Mouse (Mus musculus) c-Kit-positive CD71-positive TER-119-positive erythroid progenitor cells, embryonic 14.5 days (primary cell): ENCODE data around the gene Slc25a29.

Experiments used
- DNase-seq: peaks from one replicate; pipeline ENCODE4 v3.0.0-alpha.2; 2013; ENCODE audit warnings: low spot score

Slc25a29 gene

DNA sequence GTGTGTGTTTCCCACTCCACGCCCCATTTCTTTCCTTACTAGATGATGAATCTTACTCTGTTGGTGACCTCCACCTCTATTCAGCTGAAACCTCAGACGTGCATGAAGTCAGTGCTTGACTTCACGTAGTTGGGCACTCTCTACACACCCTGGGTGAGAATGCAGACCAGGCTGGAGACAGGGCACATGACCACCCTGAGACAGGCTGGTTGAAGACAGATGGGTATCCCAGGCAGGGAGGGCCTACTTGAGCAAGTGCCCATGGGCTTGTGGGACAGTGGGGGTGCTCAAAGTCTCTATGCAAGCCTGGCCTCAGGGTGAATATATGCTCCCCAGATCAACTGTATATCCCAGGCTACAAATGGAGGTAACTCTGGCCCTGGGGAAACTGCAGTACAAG, 1.3 kb downstream of the Slc25a29 start:
- no peak for DNase-seq

- no peak for DNase-seq
These were observed 2.3 kb downstream of the Slc25a29 start for GRCm38 (mm10) chr12:108833408-108833807.

DNA sequence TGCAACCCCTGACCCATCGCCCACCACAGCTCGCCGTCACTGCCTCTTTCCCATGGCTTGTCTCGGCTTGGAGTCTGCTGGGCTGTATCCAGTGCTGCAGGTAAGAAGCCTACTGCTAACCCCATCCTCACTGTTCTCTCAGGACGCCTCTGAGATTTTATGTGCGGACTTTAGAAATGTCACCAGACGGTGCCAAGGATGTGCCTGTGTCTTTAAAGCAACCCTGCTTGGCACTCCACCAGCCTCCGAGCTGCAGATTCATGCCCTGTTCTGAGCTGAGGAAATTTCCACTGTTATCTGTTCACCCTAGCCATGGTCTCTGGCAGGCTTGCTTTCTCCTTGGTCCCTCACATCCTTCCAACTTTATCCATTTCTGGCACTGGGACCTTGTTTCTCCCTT, 2.8 kb downstream of the Slc25a29 start:
- DNase-seq, result no peak

- DNase-seq, result no peak
These were observed 3.6 kb downstream of the Slc25a29 start for GRCm38 (mm10) chr12:108831966-108832643.

GRCm38 (mm10) chr12:108830358-108830757, 5.3 kb downstream of the Slc25a29 start:
- no peak for DNase-seq

DNA sequence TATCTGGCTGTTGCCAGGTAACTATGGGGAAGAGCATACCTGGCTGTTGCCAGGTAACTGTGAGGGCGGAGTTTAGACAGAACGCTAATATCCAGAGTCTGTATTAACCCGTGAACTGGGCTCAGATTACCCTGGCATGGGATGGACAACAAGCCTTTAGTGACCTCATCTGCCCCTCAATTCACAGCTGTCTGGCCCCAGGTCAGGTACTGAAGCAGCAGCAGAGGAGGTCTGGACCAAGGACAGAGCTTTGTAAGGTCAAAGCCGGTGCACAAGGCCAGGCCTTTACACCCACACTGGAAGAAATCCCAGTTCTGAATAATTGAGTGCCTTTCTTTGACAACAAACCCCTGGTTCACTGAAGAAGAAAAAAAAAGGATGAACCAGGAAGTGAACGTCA, 6.0 kb downstream of the Slc25a29 start:
- DNase-seq, result no peak

GRCm38 (mm10) chr12:108827641-108828040, 8.0 kb downstream of the Slc25a29 start:
- no peak for DNase-seq

GRCm38 (mm10) chr12:108826958-108827535, 8.6 kb downstream of the Slc25a29 start:
- no peak for DNase-seq

DNA sequence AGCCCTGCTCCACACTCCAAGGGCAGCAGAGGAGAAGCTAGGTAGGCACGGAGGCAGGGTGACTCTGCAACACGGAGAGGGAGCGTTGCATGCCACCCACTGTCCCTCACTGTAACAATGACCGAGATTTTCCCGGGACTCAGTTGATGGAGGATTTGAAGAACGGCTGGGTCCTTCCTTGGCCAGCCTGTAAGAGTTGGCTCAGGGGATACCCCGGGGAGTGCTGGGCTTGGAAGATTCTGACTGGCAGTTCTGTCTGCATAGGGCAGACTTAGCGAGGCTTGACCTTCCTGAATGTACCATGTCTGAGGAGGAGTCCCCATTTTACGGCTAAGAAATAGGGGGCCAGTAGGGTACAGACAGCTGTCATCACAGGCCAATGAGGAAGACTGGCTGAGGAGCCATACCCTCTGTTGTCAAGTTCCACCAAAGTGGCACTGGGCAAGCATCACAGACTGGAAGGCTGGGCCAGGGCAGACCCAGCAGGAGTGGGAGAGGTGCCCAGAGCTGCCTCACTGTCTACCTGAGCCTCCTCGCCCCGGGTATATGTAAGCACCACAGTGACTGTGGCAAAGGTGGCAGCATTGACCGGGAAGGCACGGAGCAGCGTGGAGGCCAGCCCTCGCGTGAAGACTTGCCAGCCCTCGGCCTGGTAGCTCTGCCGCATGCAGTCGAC, 9.3 kb downstream of the Slc25a29 start:
- DNase-seq, result no peak

GRCm38 (mm10) chr12:108825561-108826224, 10.0 kb downstream of the Slc25a29 start:
- no peak for DNase-seq

GRCm38 (mm10) chr12:108824225-108824874, 11.3 kb downstream of the Slc25a29 start:
- no peak for DNase-seq

DNA sequence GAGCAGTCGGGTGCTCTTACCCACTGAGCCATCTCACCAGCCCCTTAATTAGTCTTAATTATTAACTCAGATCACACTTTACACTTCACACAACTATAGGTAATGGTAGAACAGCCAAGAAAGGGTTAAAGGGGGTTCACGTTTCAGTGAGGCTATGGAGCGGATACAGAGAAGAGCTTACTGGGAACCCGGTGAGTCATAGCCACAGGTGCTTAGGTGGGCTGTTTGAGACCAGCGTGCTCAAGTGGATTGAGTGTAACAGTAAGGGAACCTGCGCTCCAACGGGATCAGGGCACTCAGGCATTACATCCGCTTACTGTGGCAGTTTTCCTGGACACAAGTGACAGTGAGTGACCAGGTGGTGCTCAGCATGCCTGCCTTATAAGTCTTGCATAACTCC, 12.6 kb downstream of the Slc25a29 start:
- no peak for DNase-seq

DNA sequence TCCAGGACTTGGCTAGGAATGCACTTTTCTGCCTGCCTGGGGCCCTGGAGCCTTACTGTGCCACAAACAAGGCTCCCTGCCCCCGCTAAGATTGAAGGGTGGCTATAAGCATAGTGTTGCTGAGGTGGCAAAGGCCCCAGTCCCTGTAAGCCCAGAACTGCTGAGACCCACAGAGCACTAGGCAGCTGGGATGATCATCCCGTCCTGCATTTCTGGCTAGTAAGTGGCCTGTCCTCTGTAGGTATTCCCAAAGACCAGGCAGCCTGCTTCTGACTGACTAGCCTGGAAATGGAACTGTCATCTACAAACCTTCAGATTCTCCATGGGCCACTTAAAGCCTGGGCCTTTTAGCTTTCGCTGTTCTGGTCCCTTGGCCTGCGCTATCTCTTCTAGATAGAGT, 15.2 kb downstream of the Slc25a29 start:
- no peak for DNase-seq

- DNase-seq, result no peak
These were observed 19.1 kb downstream of the Slc25a29 start for GRCm38 (mm10) chr12:108816569-108816968.

DNA sequence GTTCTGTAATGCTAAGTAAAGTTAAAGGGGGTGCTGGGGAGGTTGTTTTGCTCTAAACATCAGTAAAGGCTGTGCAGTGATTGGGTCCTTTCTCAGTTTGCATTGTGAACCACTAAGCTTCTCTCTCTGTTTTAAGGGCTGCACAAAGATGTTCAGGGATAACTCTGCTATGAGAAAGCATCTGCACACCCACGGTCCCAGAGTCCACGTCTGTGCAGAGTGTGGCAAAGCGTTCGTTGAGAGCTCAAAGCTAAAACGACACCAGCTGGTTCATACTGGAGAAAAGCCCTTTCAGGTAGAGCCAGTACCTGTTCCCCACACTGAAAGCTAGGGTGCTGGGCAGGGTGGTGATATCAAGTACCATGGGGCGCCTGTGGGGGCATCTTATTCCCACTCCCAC, 21.2 kb downstream of the Slc25a29 start:
- no peak for DNase-seq

- DNase-seq, result no peak
These were observed 23.2 kb downstream of the Slc25a29 start for GRCm38 (mm10) chr12:108812463-108812862.

DNA sequence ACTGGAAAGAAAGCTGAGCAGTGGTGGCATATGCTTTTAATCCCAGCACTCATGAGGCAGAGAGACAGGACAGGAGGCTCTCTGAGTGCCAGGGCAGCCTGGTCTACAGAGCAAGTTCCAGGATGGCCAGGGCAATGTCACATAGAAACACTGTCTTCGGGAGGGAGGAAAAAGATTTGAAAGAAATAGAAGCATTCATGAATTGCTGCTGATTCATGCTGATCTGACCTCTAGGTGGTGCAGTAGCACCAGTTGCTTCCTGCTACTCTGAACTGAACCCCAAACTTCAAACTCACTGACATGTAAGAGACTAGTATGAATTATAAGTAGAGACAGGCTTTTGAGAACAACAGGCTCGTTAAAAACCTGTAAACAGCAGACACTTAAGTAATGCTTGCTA, 24.6 kb downstream of the Slc25a29 start:
- peak; percentile 45 for DNase-seq

DNA sequence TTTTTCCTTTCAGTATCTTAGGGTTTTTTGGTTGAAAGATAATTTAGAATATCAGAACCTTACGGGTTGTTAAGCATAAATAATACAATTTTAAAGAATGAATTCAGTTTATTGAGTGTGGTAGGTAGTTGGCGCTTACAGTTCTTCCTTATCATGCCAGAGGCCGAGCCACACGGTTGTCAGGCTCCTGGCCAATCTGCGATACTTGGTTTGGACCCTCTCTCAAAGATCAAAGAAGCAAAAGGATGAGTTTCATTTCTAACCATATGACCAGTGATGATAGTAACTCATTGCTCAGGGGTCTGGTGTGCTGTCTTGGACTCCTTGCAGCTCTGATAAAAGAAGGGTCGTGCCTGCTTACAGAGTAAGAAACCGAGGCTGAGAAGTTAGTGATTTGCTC, 25.4 kb downstream of the Slc25a29 start:
- DNase-seq, result no peak

GRCm38 (mm10) chr12:108809771-108810170, 25.9 kb downstream of the Slc25a29 start:
- no peak for DNase-seq

- no peak for DNase-seq
These were observed 27.2 kb downstream of the Slc25a29 start for GRCm38 (mm10) chr12:108808465-108808864.

DNA sequence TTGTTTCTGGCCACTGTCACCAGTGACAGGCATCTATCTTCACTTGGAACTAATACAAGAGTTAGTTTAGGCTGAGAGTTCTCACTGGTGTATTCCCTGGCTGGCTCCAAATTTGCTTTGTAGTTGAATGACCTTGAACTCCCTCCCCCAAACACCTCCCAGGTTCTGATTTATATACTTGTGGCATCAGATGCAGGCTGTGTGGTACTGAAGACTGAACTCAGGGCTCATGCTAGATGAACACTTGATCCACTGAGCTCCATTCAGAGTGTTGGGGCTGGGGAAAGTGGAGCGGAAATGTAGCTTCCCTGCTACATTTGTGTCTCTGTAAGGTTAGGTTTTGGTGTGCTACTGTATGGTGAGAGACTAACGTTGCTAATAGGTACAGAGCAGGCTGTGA, 31.3 kb downstream of the Slc25a29 start:
- DNase-seq, result no peak

GRCm38 (mm10) chr12:108801613-108802012, 34.1 kb downstream of the Slc25a29 start:
- DNase-seq, result no peak
